Mouse (Mus musculus): ENCODE data around the gene Pcdh9.

DNA sequence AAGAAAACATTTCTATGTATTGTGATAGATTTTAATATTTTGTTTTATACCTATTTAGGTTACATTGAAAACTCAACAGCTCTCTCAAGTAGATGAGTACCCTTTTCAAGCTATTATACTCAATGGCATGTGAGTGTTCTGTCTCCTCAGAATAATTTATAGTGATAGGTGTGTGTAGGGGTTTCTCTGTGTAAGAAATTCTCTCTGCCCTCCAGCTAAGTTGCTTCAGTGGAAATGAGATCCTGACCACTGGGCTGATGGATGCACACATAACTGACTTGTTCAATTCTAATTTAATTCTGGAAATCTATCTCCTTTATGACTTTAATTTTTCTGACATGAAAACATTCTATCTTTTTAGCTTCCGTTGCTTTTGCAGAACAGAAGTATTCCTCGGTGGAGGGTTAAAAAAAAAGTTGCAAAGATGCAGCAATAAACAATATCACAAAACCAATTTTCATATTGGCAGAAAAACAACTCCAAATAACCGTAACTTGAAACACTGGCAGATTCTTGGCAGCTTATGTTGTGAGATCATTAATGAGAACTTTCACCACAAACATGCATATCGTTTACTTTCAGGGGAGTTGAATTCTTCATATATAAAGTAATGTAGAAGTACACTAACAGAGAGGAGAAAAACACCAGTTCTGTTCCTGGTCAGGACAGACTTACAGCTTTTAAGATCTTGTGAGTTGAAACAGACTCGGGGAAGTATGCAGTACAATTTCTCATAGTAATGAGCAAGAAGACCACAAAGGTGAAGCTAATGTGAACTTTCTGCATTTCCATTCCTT, 828.5 kb downstream of the Pcdh9 start:
- TF ChIP-seq CTCF (IDR thresholded peaks at IDR 0.05; ENCODE audit: low read depth, low read length) (no peak), GATA1 (IDR thresholded peaks at IDR 0.05; ENCODE audit: borderline replicate concordance, low read length) (no peak)

All from G1E (cell line).